Mouse (Mus musculus): ENCODE measurements around the gene Adra2a.

The Adra2a gene

GRCm38 (mm10) chr19:54043851-54044250 is at the start of gene Adra2a:
TSS of gene Adra2a (plus strand) at chr19:54044151.
- DNase-seq (ENCODE audit: low read depth): no peak

GRCm38 (mm10) chr19:53994276-53994675 is 49.7 kb upstream of the Adra2a start:
- DNase-seq (ENCODE audit: low read depth): no peak

GRCm38 (mm10) chr19:54010973-54011372 is 33.0 kb upstream of the Adra2a start:
- no peak for DNase-seq (ENCODE audit: low read depth)

- no peak for DNase-seq (ENCODE audit: low read depth)
These were observed 29.0 kb upstream of the Adra2a start for GRCm38 (mm10) chr19:54014999-54015398.

GRCm38 (mm10) chr19:54015503-54015902 is 28.4 kb upstream of the Adra2a start:
- no peak for DNase-seq (ENCODE audit: low read depth)

GRCm38 (mm10) chr19:54035100-54035499 is 8.9 kb upstream of the Adra2a start:
- no peak for DNase-seq (ENCODE audit: low read depth)

- DNase-seq (ENCODE audit: low read depth): no peak
These were observed 4.5 kb upstream of the Adra2a start for GRCm38 (mm10) chr19:54039441-54039840.

- DNase-seq (ENCODE audit: low read depth): no peak
These were observed 3.5 kb upstream of the Adra2a start for GRCm38 (mm10) chr19:54040356-54041028.

- DNase-seq (ENCODE audit: low read depth): no peak
These were observed 3.0 kb upstream of the Adra2a start for GRCm38 (mm10) chr19:54041029-54041367.

- peak; percentile 40 for DNase-seq (ENCODE audit: low read depth)
These were observed 788 bp downstream of the Adra2a start for GRCm38 (mm10) chr19:54044507-54045371.

- DNase-seq (ENCODE audit: low read depth): no peak
These were observed 1.5 kb downstream of the Adra2a start for GRCm38 (mm10) chr19:54045412-54045811.

GRCm38 (mm10) chr19:54045931-54046683 is 2.2 kb downstream of the Adra2a start:
- no peak for DNase-seq (ENCODE audit: low read depth)

GRCm38 (mm10) chr19:54046684-54047070 is 2.7 kb downstream of the Adra2a start:
- no peak for DNase-seq (ENCODE audit: low read depth)

- no peak for DNase-seq (ENCODE audit: low read depth)
These were observed 3.6 kb downstream of the Adra2a start for GRCm38 (mm10) chr19:54047386-54048050.

GRCm38 (mm10) chr19:54048161-54048885 is 4.4 kb downstream of the Adra2a start:
- DNase-seq (ENCODE audit: low read depth): peak; percentile 44

- peak; percentile 35 for DNase-seq (ENCODE audit: low read depth)
These were observed 7.7 kb downstream of the Adra2a start for GRCm38 (mm10) chr19:54051651-54052050.

- DNase-seq (ENCODE audit: low read depth): no peak
These were observed 11.9 kb downstream of the Adra2a start for GRCm38 (mm10) chr19:54055845-54056244.

- no peak for DNase-seq (ENCODE audit: low read depth)
These were observed 24.5 kb downstream of the Adra2a start for GRCm38 (mm10) chr19:54068447-54068846.

- no peak for DNase-seq (ENCODE audit: low read depth)
These were observed 26.6 kb downstream of the Adra2a start for GRCm38 (mm10) chr19:54070521-54070920.

- DNase-seq (ENCODE audit: low read depth): no peak
These were observed 28.4 kb downstream of the Adra2a start for GRCm38 (mm10) chr19:54072233-54072800.

All from NIH3T3 (cell line).